Mouse (Mus musculus) neural tube, embryonic 14.5 days (tissue): ENCODE results near the gene Nat10. TPM values are rescaled to one million over a fixed set of nuclear protein-coding genes. Genes with fewer than 3 reads are reported as not detected.

Experiments
- ATAC-seq: fragments of 200-750 bp; cut with Nextera tagmentation; 2 replicates; pipeline ENCODE4 v1.8.0; 2017; ENCODE audit warnings: low read depth, mild to moderate bottlenecking, moderate TSS enrichment, moderate library complexity
- H3K27ac ChIP-seq: fragments of 300-500 bp; sonication (generic); 2 replicates; pipeline ENCODE4 v1.5.1; 2014; ENCODE audit warnings: low read depth, mild to moderate bottlenecking, control low read depth, low read length, moderate library complexity, mixed read lengths
- H3K27me3 ChIP-seq: fragments of 300-500 bp; sonication (generic); 2 replicates; pipeline ENCODE4 v1.6.1; 2014; ENCODE audit warnings: low read length; ENCODE audit not compliant: control insufficient read depth, insufficient read depth
- H3K36me3 ChIP-seq: fragments of 300-500 bp; sonication (generic); 2 replicates; pipeline ENCODE4 v1.6.1; 2014; ENCODE audit warnings: low read length, mixed read lengths; ENCODE audit not compliant: control insufficient read depth, insufficient read depth
- H3K4me1 ChIP-seq: fragments of 300-500 bp; sonication (generic); 2 replicates; pipeline ENCODE4 v1.6.1; 2014; ENCODE audit warnings: low read length; ENCODE audit not compliant: control insufficient read depth, insufficient read depth
- H3K4me2 ChIP-seq: fragments of 300-500 bp; sonication (generic); 2 replicates; pipeline ENCODE4 v1.6.1; 2014; ENCODE audit warnings: mild to moderate bottlenecking, low read depth, low read length, control low read depth
- H3K4me3 ChIP-seq: fragments of 300-500 bp; sonication (generic); 2 replicates; pipeline ENCODE4 v1.5.1; 2014; ENCODE audit warnings: low read depth, low read length, control low read depth, mixed read lengths
- H3K9ac ChIP-seq: fragments of 300-500 bp; sonication (generic); replicated peaks from 2 replicates; pipeline ENCODE4 v1.6.1; 2014; ENCODE audit warnings: low read depth, mild to moderate bottlenecking, control low read depth, low read length, mixed read lengths
- H3K9me3 ChIP-seq: fragments of 300-500 bp; sonication (generic); 2 replicates; pipeline ENCODE4 v1.6.1; 2016; ENCODE audit warnings: low read length; ENCODE audit not compliant: control insufficient read depth
- WGBS: fragments of 180-500 bp; shearing (Covaris S2); extraction: QIAGEN DNeasy Blood & Tissue Kit; methylation state at CpG from one replicate; pipeline ENCODE4 v1.1.7; 2014; 5-methylcytosine and 5-hydroxymethylcytosine counted together
- polyA plus RNA-seq: library from polyadenylated mRNA; unstranded; fragments of >200 nt; fragmentation: Nextera tagmentation; extraction: Ambion mirVana; gene quantifications from 2 replicates; pipeline ENCODE4 v1.2.1, GENCODE M21; 2014

Gene Nat10
- polyA plus RNA-seq, 1 experiment from 2014 or later = 21.9 TPM

DNA sequence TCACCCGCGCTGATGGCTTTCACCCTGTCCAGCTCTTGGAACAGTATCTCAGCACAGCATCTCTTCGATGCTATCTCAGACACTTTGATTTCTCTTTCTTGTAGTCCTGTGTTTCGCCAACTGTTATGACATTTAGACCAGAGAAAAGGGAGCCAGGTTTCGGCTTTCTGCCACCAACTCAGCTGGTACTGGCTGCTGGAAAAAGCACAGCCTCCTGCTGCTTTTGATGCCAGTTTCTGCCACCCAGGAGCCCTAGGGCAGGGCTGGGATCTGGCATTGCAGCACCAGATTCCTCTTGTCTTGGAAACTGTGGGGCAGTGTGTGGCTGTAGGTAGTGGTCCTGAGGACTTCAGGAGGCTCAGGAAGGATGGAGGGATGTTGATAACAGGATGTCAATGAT is 79.9 kb downstream of the Nat10 start:
- no peak overlapping the region for H3K27ac ChIP-seq
- H3K4me2 ChIP-seq = no peak overlapping the region
- H3K9me3 ChIP-seq = no peaks in the 10 kb centered on the region
- ATAC-seq = no peak
- no peaks in the 10 kb centered on the region for H3K27me3 ChIP-seq
- 80% methylated on average over 5 of the region's 5 CpGs for whole genome bisulfite sequencing
- no peaks in the 10 kb centered on the region for H3K36me3 ChIP-seq
- H3K4me1 ChIP-seq = no peaks in the 10 kb centered on the region
- H3K4me3 ChIP-seq = no peak overlapping the region
- no peak overlapping the region for H3K9ac ChIP-seq

DNA sequence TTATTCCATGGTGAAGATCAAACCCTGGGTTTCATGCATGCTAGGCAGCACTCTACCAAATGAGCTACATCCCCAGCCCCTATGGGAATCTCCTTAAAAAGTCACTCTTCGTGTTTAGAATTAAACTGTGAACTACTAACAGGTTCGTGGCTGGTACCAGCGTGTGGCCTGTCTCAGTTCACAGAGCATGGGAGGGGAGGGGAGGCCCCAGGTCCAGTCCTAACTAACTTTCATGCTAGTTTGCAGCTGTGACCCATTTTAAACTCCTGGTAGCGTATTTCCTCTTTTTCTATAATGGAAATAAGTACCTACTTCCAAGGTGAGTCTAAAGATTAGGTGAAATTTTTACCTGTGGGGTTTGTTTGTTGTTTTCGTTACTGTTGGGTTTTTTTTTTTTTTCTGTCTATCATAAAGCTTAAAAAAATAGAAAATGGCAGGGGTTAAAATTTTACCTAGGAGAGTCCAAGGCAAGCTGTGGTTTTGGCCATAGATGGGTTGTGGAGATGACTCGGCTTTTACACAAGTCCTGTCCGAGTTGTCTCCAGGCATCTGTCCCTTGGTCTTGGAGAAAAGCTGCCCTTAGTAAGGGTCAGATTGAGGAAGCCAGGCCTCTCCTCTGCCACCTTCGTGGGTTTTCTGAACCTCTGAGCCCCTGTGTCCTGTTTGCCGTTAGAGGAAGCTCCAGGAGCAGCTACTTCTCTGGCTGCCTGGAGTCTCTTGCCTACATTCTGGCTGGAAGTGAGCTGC is 80.5 kb downstream of the Nat10 start:
- Histone ChIP-seq H3K4me3 (no peak overlapping the region), H3K27me3 (no peaks in the 10 kb centered on the region), H3K4me2 (no peak overlapping the region), H3K36me3 (no peaks in the 10 kb centered on the region), H3K27ac (no peak overlapping the region), H3K9ac (no peak overlapping the region), H3K4me1 (no peaks in the 10 kb centered on the region), H3K9me3 (no peaks in the 10 kb centered on the region)
- no peak for ATAC-seq
- WGBS = 83% methylated on average over 9 of the region's 9 CpGs

DNA sequence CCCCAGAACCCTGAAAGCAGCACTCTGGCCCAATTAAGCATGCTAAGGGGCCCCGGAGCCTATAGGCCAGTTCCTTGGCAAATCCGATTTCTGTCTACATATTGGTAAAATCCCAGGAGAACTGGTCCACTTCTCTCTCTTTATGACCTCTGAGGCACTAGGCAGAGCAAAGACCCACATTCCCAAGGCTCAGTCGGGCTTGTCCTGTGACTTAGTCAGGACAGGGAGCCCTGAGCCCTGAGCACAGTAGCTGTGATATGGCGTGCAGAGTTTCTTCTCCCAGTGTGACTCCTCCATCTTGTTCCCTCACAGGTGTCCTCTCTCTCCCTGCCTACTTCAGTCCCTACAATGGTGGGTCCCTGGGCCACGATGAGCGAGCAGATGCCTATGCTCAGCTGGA is 82.6 kb downstream of the Nat10 start:
- Histone ChIP-seq H3K4me1 (no peaks in the 10 kb centered on the region), H3K4me2 (no peak overlapping the region), H3K9me3 (no peaks in the 10 kb centered on the region), H3K27ac (no peak overlapping the region), H3K4me3 (no peak overlapping the region), H3K27me3 (no peaks in the 10 kb centered on the region), H3K9ac (no peak overlapping the region), H3K36me3 (no peaks in the 10 kb centered on the region)
- WGBS = 92% methylated on average over 6 of the region's 6 CpGs
- ATAC-seq = no peak

DNA sequence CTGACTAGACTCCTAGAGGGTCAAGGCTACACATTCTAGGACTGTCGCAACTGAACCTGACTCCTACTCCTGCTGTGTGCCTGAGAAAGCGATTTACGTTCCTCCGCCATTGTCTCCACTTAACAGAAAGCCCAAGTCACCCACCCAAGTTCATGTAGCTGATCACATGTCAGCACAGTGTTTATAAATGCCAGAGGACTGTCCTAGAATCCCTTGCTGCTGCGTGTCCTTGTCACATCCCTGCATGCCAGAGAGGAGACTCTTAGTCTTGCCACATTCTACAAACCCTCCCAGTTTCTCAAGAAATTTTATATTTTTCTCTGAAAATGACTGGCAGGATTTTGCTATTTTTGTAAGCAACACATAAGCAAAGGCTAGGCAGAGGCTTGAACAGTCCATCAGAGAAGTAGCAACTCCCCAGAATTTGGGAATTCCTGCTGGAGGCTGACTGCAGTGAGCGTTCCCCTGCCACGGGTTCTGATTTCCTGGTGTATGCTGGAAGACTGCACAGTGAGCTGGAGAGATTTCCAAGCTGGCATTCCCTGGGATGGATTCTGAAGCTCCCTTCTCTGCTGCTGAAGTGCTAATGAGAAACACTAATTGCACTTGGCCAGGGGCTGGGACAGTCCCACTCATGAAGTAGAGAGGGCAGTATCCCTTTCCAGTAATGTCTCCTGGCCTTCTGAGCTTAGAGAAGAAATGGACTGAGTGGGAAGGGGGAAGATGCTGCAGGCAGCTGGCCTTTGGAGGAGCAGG is 83.3 kb downstream of the Nat10 start:
- no peak overlapping the region for H3K4me2 ChIP-seq
- no peak overlapping the region for H3K9ac ChIP-seq
- H3K36me3 ChIP-seq = no peaks in the 10 kb centered on the region
- H3K27ac ChIP-seq = no peak overlapping the region
- H3K4me1 ChIP-seq = no peaks in the 10 kb centered on the region
- H3K4me3 ChIP-seq = no peak overlapping the region
- no peaks in the 10 kb centered on the region for H3K9me3 ChIP-seq
- WGBS = 71% methylated on average over 7 of the region's 7 CpGs
- no peaks in the 10 kb centered on the region for H3K27me3 ChIP-seq
- no peak for ATAC-seq

DNA sequence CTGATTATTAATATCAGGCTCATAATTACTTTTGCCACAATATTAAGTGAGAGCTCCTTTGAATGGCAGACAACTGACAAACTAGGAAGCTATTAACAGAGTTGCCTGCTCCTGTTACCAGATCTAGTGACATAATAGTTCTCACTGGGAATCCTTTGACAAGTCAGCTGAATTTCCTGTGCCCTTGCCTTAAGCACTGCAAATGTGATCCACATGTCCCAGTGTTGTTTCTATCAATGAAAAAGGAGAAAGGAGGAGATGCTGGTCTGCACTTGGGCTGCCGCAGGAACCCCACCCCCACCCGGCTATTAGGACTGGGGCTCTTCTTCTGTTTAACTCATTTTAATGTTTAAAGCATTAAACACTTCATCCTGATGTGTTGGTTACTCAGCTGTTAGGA is 84.3 kb downstream of the Nat10 start:
- no peaks in the 10 kb centered on the region for H3K4me1 ChIP-seq
- no peaks in the 10 kb centered on the region for H3K36me3 ChIP-seq
- no peak for ATAC-seq
- H3K27me3 ChIP-seq = no peaks in the 10 kb centered on the region
- 74% methylated on average over 2 of the region's 2 CpGs for WGBS
- H3K4me3 ChIP-seq = no peak overlapping the region
- H3K4me2 ChIP-seq = no peak overlapping the region
- H3K9me3 ChIP-seq = no peaks in the 10 kb centered on the region
- H3K9ac ChIP-seq = no peak overlapping the region
- no peak overlapping the region for H3K27ac ChIP-seq

DNA sequence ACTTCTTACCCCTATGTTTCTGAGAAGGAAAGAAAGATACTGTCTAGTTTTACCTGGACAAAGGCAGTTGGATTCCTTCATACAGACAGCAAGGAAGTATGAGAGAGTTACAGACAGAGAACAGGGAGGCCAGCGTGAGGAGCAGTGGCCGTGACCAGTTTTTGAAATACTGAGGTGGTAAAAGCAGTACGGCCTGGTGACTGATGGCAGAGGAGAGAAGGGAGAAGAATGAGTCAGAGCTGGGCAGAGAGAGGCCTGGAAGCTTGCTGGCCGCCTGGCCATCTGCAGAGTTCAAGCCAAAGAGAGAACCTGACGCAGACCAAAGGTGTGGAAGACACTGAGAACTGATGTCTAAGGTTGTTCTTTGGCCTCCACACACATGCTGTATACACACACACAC is 85.7 kb downstream of the Nat10 start:
- Histone ChIP-seq H3K9me3 (no peaks in the 10 kb centered on the region), H3K36me3 (no peaks in the 10 kb centered on the region), H3K4me2 (no peak overlapping the region), H3K27ac (no peak overlapping the region), H3K4me3 (no peak overlapping the region), H3K4me1 (no peaks in the 10 kb centered on the region), H3K27me3 (no peaks in the 10 kb centered on the region), H3K9ac (no peak overlapping the region)
- 88% methylated on average over 5 of the region's 5 CpGs for WGBS
- ATAC-seq = no peak

DNA sequence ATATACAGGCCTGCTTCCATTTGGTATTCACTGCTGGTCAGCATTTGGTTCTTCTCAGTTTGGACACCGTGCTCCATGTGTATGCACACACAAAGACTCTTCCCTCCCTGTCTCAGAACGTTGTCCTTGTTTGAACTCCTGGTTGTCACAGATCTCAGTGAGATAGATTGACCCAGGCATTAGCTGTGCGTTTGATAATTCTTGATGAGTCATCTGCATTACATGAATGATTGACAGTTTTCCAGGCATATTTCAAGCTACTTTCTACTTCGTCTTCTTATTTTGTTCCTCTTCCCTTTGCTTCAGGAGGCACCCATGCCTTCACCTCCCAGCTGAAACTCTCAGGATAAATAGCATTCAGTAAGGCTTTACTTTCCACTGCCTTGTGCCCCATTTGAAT is 87.5 kb downstream of the Nat10 start:
- Histone ChIP-seq H3K9ac (no peak overlapping the region), H3K36me3 (no peaks in the 10 kb centered on the region), H3K4me2 (no peak overlapping the region), H3K4me1 (peaks cover 3% of the 10 kb centered on the region; the same call in 1 of the 2 replicates), H3K4me3 (no peak overlapping the region), H3K9me3 (no peaks in the 10 kb centered on the region), H3K27ac (no peak overlapping the region), H3K27me3 (no peaks in the 10 kb centered on the region)
- ATAC-seq = no peak
- WGBS = 94% methylated on average over 4 of the region's 4 CpGs

DNA sequence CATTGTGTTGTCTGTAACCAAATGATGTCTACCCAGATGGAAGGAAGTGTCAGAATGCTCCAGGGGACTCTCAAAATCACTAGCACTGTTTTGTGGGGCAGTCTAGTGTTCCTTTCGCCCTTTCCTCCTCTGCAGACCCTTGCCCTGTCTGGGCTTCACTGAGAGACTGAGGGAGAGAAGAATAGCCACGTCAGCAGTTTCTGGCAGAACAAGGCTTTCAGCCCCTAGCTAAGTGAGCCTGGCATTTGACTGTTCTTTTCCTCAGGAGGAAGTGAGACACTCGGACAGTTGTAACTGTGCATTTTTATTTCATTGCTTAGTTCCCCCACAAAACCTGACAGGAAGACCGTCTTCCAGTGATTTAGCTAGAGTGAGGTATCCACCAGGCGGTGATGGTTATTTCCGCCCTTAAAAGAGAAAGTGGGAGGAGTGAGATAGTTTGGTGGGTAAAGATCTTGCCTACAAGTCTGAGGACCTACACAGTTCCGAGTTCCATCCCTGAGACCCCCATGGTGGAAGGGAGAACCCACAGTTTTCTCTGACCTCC is 88.4 kb downstream of the Nat10 start:
- ATAC-seq = no peak
- H3K27ac ChIP-seq = no peak overlapping the region
- H3K36me3 ChIP-seq = no peaks in the 10 kb centered on the region
- H3K4me3 ChIP-seq = no peak overlapping the region
- H3K27me3 ChIP-seq = no peaks in the 10 kb centered on the region
- WGBS = 76% methylated on average over 7 of the region's 7 CpGs
- H3K9me3 ChIP-seq = no peaks in the 10 kb centered on the region
- no peak overlapping the region for H3K4me2 ChIP-seq
- H3K4me1 ChIP-seq = peaks cover 12% of the 10 kb centered on the region
- no peak overlapping the region for H3K9ac ChIP-seq
